8 mouse cellular contexts compared by ENCODE assay signal in genomic region chr13:35604061-35604460, GRCm38 (mm10). TPM values are rescaled to one million over a fixed set of nuclear protein-coding genes. Genes with fewer than 3 reads are reported as not detected.
DNase-seq lines count a peak whose midpoint lies in the region; ATAC-seq and TF ChIP-seq lines count a peak whose summit lies in the region.

No protein-coding gene starts in this region.

- no peak overlapping the region for H3K9ac ChIP-seq in midbrain, postnatal 0 days (replicated peaks; ENCODE audit: low read length, poor library complexity, severe bottlenecking)
- no peak overlapping the region for H3K9ac ChIP-seq in stomach, embryonic 16.5 days (ENCODE audit: low read length)
- H3K9ac ChIP-seq in midbrain, embryonic 16.5 days (ENCODE audit: low read depth, low read length), result no peak overlapping the region
- no peak overlapping the region for H3K9ac ChIP-seq in forebrain, embryonic 15.5 days (replicated peaks)

- H3K4me3 ChIP-seq in midbrain, postnatal 0 days (ENCODE audit: low read depth, low read length), result no peak overlapping the region
- no peak overlapping the region for H3K4me3 ChIP-seq in midbrain, embryonic 10.5 days
- no peak overlapping the region for H3K4me3 ChIP-seq in stomach, embryonic 16.5 days (replicated peaks; ENCODE audit: low read length)
- no peak overlapping the region for H3K4me3 ChIP-seq in midbrain, embryonic 16.5 days (ENCODE audit: low read depth, low read length)
- H3K4me3 ChIP-seq in forebrain, embryonic 15.5 days, result no peak overlapping the region

- TF ChIP-seq CTCF in midbrain, postnatal 0 days (IDR thresholded peaks at IDR 0.05), result no peak

- intact Hi-C loops in heart, postnatal 25 days (cut with DNase I), result no loop called here

- no peaks in the 10 kb centered on the region for H3K36me3 ChIP-seq in midbrain, postnatal 0 days (ENCODE audit: insufficient read depth, low read length)
- H3K36me3 ChIP-seq in midbrain, embryonic 10.5 days, result no peaks in the 10 kb centered on the region
- no peaks in the 10 kb centered on the region for H3K36me3 ChIP-seq in stomach, embryonic 16.5 days (ENCODE audit: control insufficient read depth, insufficient read depth, low read length)
- H3K36me3 ChIP-seq in midbrain, embryonic 16.5 days (ENCODE audit: control insufficient read depth, insufficient read depth, low read length), result no peaks in the 10 kb centered on the region
- H3K36me3 ChIP-seq in forebrain, embryonic 15.5 days, result no peaks in the 10 kb centered on the region

- H3K27ac ChIP-seq in midbrain, postnatal 0 days (ENCODE audit: low read depth, low read length), result no peak overlapping the region
- H3K27ac ChIP-seq in midbrain, embryonic 10.5 days (replicated peaks), result no peak overlapping the region
- no peak overlapping the region for H3K27ac ChIP-seq in stomach, embryonic 16.5 days (ENCODE audit: low read length)
- no peak overlapping the region for H3K27ac ChIP-seq in midbrain, embryonic 16.5 days (ENCODE audit: low read length)
- no peak overlapping the region for H3K27ac ChIP-seq in forebrain, embryonic 15.5 days (replicated peaks)

- no peaks in the 10 kb centered on the region for H3K27me3 ChIP-seq in midbrain, postnatal 0 days (ENCODE audit: insufficient read depth, low read length)
- no peaks in the 10 kb centered on the region for H3K27me3 ChIP-seq in midbrain, embryonic 10.5 days (ENCODE audit: low read depth, poor library complexity, severe bottlenecking)
- H3K27me3 ChIP-seq in stomach, embryonic 16.5 days (ENCODE audit: control insufficient read depth, insufficient read depth, low read length), result no peaks in the 10 kb centered on the region
- H3K27me3 ChIP-seq in midbrain, embryonic 16.5 days (ENCODE audit: control insufficient read depth, insufficient read depth, low read depth, low read length), result no peaks in the 10 kb centered on the region
- H3K27me3 ChIP-seq in forebrain, embryonic 15.5 days, result no peaks in the 10 kb centered on the region

- DNase-seq in cerebellum, adult 9-10 months, result peak; percentile 5
- peak; percentile 47 for DNase-seq in midbrain, postnatal 0 days (ENCODE audit: low spot score)
- DNase-seq in midbrain, embryonic 10.5 days (ENCODE audit: low spot score), result no peak
- DNase-seq in heart, postnatal 25 days (ENCODE audit: low spot score), result peak; percentile 26

- H3K4me1 ChIP-seq in midbrain, postnatal 0 days (ENCODE audit: insufficient read depth, low read length), result no peaks in the 10 kb centered on the region
- no peaks in the 10 kb centered on the region for H3K4me1 ChIP-seq in midbrain, embryonic 10.5 days
- no peaks in the 10 kb centered on the region for H3K4me1 ChIP-seq in stomach, embryonic 16.5 days (ENCODE audit: control insufficient read depth, insufficient read depth, low read length)
- no peaks in the 10 kb centered on the region for H3K4me1 ChIP-seq in midbrain, embryonic 16.5 days (ENCODE audit: control insufficient read depth, insufficient read depth, low read length)
- H3K4me1 ChIP-seq in forebrain, embryonic 15.5 days, result no peaks in the 10 kb centered on the region

- ATAC-seq in cerebellum, adult (ENCODE audit: insufficient number of reproducible peaks, low FRiP score, low TSS enrichment), result no peak
- ATAC-seq in midbrain, postnatal 0 days (ENCODE audit: low FRiP score), result peak; percentile 68; the same call in 1 of the 2 replicates
- ATAC-seq in stomach, embryonic 16.5 days (ENCODE audit: insufficient read depth, low FRiP score), result peak; percentile 86; the same call in 1 of the 2 replicates
- ATAC-seq in midbrain, embryonic 16.5 days, result no peak
- no peak for ATAC-seq in forebrain, embryonic 15.5 days (replicated peaks)

- no peak overlapping the region for H3K4me2 ChIP-seq in midbrain, postnatal 0 days (ENCODE audit: low read depth, low read length, poor library complexity, severe bottlenecking)
- H3K4me2 ChIP-seq in stomach, embryonic 16.5 days (ENCODE audit: low read depth, low read length), result no peak overlapping the region
- no peak overlapping the region for H3K4me2 ChIP-seq in midbrain, embryonic 16.5 days (ENCODE audit: low read length)
- no peak overlapping the region for H3K4me2 ChIP-seq in forebrain, embryonic 15.5 days (replicated peaks)

- 75% methylated on average over 1 of the region's 1 CpGs for WGBS in midbrain, postnatal 0 days
- WGBS in midbrain, embryonic 10.5 days, result 82% methylated on average over 1 of the region's 1 CpGs
- WGBS in stomach, embryonic 16.5 days, result 33% methylated on average over 1 of the region's 1 CpGs
- WGBS in midbrain, embryonic 16.5 days, result 71% methylated on average over 1 of the region's 1 CpGs
- WGBS in forebrain, embryonic 15.5 days, result 55% methylated on average over 1 of the region's 1 CpGs

- no peaks in the 10 kb centered on the region for H3K9me3 ChIP-seq in midbrain, postnatal 0 days (ENCODE audit: low read length)
- no peaks in the 10 kb centered on the region for H3K9me3 ChIP-seq in midbrain, embryonic 10.5 days (replicated peaks)
- no peaks in the 10 kb centered on the region for H3K9me3 ChIP-seq in stomach, embryonic 16.5 days (replicated peaks; ENCODE audit: control insufficient read depth, low read length)
- H3K9me3 ChIP-seq in midbrain, embryonic 16.5 days (replicated peaks; ENCODE audit: control insufficient read depth, low read length, poor library complexity, severe bottlenecking), result no peaks in the 10 kb centered on the region
- no peaks in the 10 kb centered on the region for H3K9me3 ChIP-seq in forebrain, embryonic 15.5 days

RNA-seq across cellular contexts. Expression of gene Cdyl, which starts 55.6 kb away (rescaled TPM):
- total RNA-seq in midbrain, postnatal 0 days (2014; rRNA removed), result 6.3 and 8.1 TPM in 2 replicates
- 2.4 and 2.8 TPM in 2 replicates for polyA plus RNA-seq in midbrain, postnatal 0 days (2015; fragmentation: Nextera tagmentation; extraction: Ambion mirVana)
- polyA plus RNA-seq in midbrain, embryonic 10.5 days (2016; fragmentation: Nextera tagmentation; extraction: Ambion mirVana), result 11.6 and 11.9 TPM in 2 replicates
- total RNA-seq in heart, postnatal 25 days (2021), result 10 to 100 TPM; 10.7 to 10.8 TPM
- polyA plus RNA-seq in stomach, embryonic 16.5 days (2015; fragmentation: Nextera tagmentation; extraction: Ambion mirVana), result 4.0 and 4.9 TPM in 2 replicates
- 3.4 and 3.5 TPM in 2 replicates for polyA plus RNA-seq in midbrain, embryonic 16.5 days (2015; fragmentation: Nextera tagmentation; extraction: Ambion mirVana)
- 4.1 and 5.2 TPM in 2 replicates for polyA plus RNA-seq in forebrain, embryonic 15.5 days (2015; fragmentation: Nextera tagmentation; extraction: Ambion mirVana)

Comparison
In these comparisons a context has a peak if more than half of its experiments do, and no peak if none do; other contexts are left out.
1. ATAC-seq: peak in midbrain, postnatal 0 days (single experiment) and stomach, embryonic 16.5 days (single experiment); none in cerebellum, adult (single experiment), midbrain, embryonic 16.5 days (single experiment) and forebrain, embryonic 15.5 days (single experiment).